Mouse (Mus musculus): Measurements from ENCODE around the gene Ttc24. TPM values are rescaled to one million over a fixed set of nuclear protein-coding genes. Genes with fewer than 3 reads are reported as not detected.
A peak's percentile ranks its signal among the peaks of the same experiment; 100 is the strongest.

Gene Ttc24
- polyA plus RNA-seq, 1 experiment from 2014 or later = not detected

- Histone ChIP-seq H3K4me1 (ENCODE audit: insufficient read depth) (0 out of 2 replicates have a peak, but pooled peaks cover 3% of the 10 kb centered on the region), H3K4me2 (peak within 1 kb of the TSS; percentile 81), H3K36me3 (ENCODE audit: insufficient read depth) (peaks cover 28% of the 10 kb centered on the region), H3K9me3 (ENCODE audit: low read depth, low read length) (no peaks in the 10 kb centered on the region), H3K27ac (ENCODE audit: low read depth) (peak within 1 kb of the TSS; percentile 73), H3K9ac (peak within 1 kb of the TSS; percentile 70), H3K4me3 (ENCODE audit: low read depth, low read length) (peak within 1 kb of the TSS; percentile 75), H3K27me3 (ENCODE audit: insufficient read depth, low read length) (no peaks in the 10 kb centered on the region)
- DNase-seq (peak; percentile 96), ATAC-seq (ENCODE audit: insufficient read depth) (peak; percentile 93)
- 19% methylated on average over 33 of the region's 33 CpGs for WGBS
- no peak for TF ChIP-seq CTCF (IDR thresholded peaks at IDR 0.05; ENCODE audit: low read depth)
Observed at GRCm38 (mm10) chr3:88081345-88082223, 3.5 kb upstream of the Ttc24 start, which contains the start of gene Iqgap3. TSS of gene Iqgap3 (plus strand) at chr3:88081971.

- H3K27ac ChIP-seq (ENCODE audit: low read depth) = no peak overlapping the region
- no peak overlapping the region for H3K4me3 ChIP-seq (ENCODE audit: low read depth, low read length)
- H3K4me1 ChIP-seq (ENCODE audit: insufficient read depth) = no peaks in the 10 kb centered on the region
- no peak for DNase-seq
- no peaks in the 10 kb centered on the region for H3K36me3 ChIP-seq (ENCODE audit: insufficient read depth)
- no peak overlapping the region for H3K9ac ChIP-seq
- ATAC-seq (ENCODE audit: insufficient read depth) = no peak
- no peaks in the 10 kb centered on the region for H3K27me3 ChIP-seq (ENCODE audit: insufficient read depth, low read length)
- no peak for TF ChIP-seq CTCF (IDR thresholded peaks at IDR 0.05; ENCODE audit: low read depth)
- 34% methylated on average over 8 of the region's 8 CpGs for WGBS
- H3K9me3 ChIP-seq (ENCODE audit: low read depth, low read length) = no peaks in the 10 kb centered on the region
- no peak overlapping the region for H3K4me2 ChIP-seq
Observed at GRCm38 (mm10) chr3:88077441-88077840, 663 bp downstream of the Ttc24 start.

GRCm38 (mm10) chr3:88074766-88075165 is 3.3 kb downstream of the Ttc24 start:
- Histone ChIP-seq H3K9ac (no peak overlapping the region), H3K36me3 (ENCODE audit: insufficient read depth) (no peaks in the 10 kb centered on the region), H3K9me3 (ENCODE audit: low read depth, low read length) (no peaks in the 10 kb centered on the region), H3K27me3 (ENCODE audit: insufficient read depth, low read length) (no peaks in the 10 kb centered on the region), H3K4me3 (ENCODE audit: low read depth, low read length) (no peak overlapping the region), H3K4me1 (ENCODE audit: insufficient read depth) (no peaks in the 10 kb centered on the region), H3K27ac (ENCODE audit: low read depth) (no peak overlapping the region), H3K4me2 (no peak overlapping the region)
- no peak for TF ChIP-seq CTCF (IDR thresholded peaks at IDR 0.05; ENCODE audit: low read depth)
- 74% methylated on average over 8 of the region's 8 CpGs for WGBS
- ATAC-seq (ENCODE audit: insufficient read depth) = no peak
- DNase-seq = no peak

- 65% methylated on average over 2 of the region's 2 CpGs for WGBS
- Histone ChIP-seq H3K27me3 (ENCODE audit: insufficient read depth, low read length) (no peaks in the 10 kb centered on the region), H3K9me3 (ENCODE audit: low read depth, low read length) (no peaks in the 10 kb centered on the region), H3K36me3 (ENCODE audit: insufficient read depth) (no peaks in the 10 kb centered on the region), H3K4me2 (no peak overlapping the region), H3K4me3 (ENCODE audit: low read depth, low read length) (no peak overlapping the region), H3K4me1 (ENCODE audit: insufficient read depth) (no peaks in the 10 kb centered on the region), H3K27ac (ENCODE audit: low read depth) (no peak overlapping the region), H3K9ac (no peak overlapping the region)
- no peak for DNase-seq
- no peak for ATAC-seq (ENCODE audit: insufficient read depth)
- TF ChIP-seq CTCF (IDR thresholded peaks at IDR 0.05; ENCODE audit: low read depth) = no peak
Observed at GRCm38 (mm10) chr3:88074351-88074750, 3.8 kb downstream of the Ttc24 start.

- DNase-seq = no peak
- H3K4me2 ChIP-seq = no peak overlapping the region
- H3K4me3 ChIP-seq (ENCODE audit: low read depth, low read length) = no peak overlapping the region
- H3K9ac ChIP-seq = no peak overlapping the region
- H3K9me3 ChIP-seq (ENCODE audit: low read depth, low read length) = no peaks in the 10 kb centered on the region
- H3K27ac ChIP-seq (ENCODE audit: low read depth) = no peak overlapping the region
- ATAC-seq (ENCODE audit: insufficient read depth) = no peak
- no peak for TF ChIP-seq CTCF (IDR thresholded peaks at IDR 0.05; ENCODE audit: low read depth)
- WGBS = 58% methylated on average over 2 of the region's 2 CpGs
- H3K4me1 ChIP-seq (ENCODE audit: insufficient read depth) = no peaks in the 10 kb centered on the region
- no peaks in the 10 kb centered on the region for H3K27me3 ChIP-seq (ENCODE audit: insufficient read depth, low read length)
- no peaks in the 10 kb centered on the region for H3K36me3 ChIP-seq (ENCODE audit: insufficient read depth)
Observed at GRCm38 (mm10) chr3:88073631-88074030, 4.5 kb downstream of the Ttc24 start.

GRCm38 (mm10) chr3:88071783-88072182 is 6.3 kb downstream of the Ttc24 start:
- Histone ChIP-seq H3K27ac (ENCODE audit: low read depth) (no peak overlapping the region), H3K4me1 (ENCODE audit: insufficient read depth) (no peaks in the 10 kb centered on the region), H3K4me2 (no peak overlapping the region), H3K4me3 (ENCODE audit: low read depth, low read length) (no peak overlapping the region), H3K9me3 (ENCODE audit: low read depth, low read length) (no peaks in the 10 kb centered on the region), H3K36me3 (ENCODE audit: insufficient read depth) (no peaks in the 10 kb centered on the region), H3K9ac (no peak overlapping the region), H3K27me3 (ENCODE audit: insufficient read depth, low read length) (no peaks in the 10 kb centered on the region)
- under 1% methylated on average over 5 of the region's 5 CpGs for WGBS
- DNase-seq (peak; percentile 92), ATAC-seq (ENCODE audit: insufficient read depth) (peak; percentile 74; the same call in 1 of the 2 replicates)
- TF ChIP-seq CTCF (IDR thresholded peaks at IDR 0.05; ENCODE audit: low read depth) = peak; percentile 95

GRCm38 (mm10) chr3:88068386-88068785 is 9.7 kb downstream of the Ttc24 start:
- no peak overlapping the region for H3K4me2 ChIP-seq
- no peak overlapping the region for H3K4me3 ChIP-seq (ENCODE audit: low read depth, low read length)
- H3K4me1 ChIP-seq (ENCODE audit: insufficient read depth) = no peaks in the 10 kb centered on the region
- H3K9me3 ChIP-seq (ENCODE audit: low read depth, low read length) = no peaks in the 10 kb centered on the region
- ATAC-seq (ENCODE audit: insufficient read depth) (peak; percentile 52; the same call in 1 of the 2 replicates), DNase-seq (peak; percentile 71)
- 9% methylated on average over 2 of the region's 2 CpGs for whole genome bisulfite sequencing
- H3K36me3 ChIP-seq (ENCODE audit: insufficient read depth) = no peaks in the 10 kb centered on the region
- no peak overlapping the region for H3K9ac ChIP-seq
- no peak for TF ChIP-seq CTCF (IDR thresholded peaks at IDR 0.05; ENCODE audit: low read depth)
- no peaks in the 10 kb centered on the region for H3K27me3 ChIP-seq (ENCODE audit: insufficient read depth, low read length)
- no peak overlapping the region for H3K27ac ChIP-seq (ENCODE audit: low read depth)

All from lung, embryonic 14.5 days (tissue).